Mouse (Mus musculus) G1E (cell line): Measurements from ENCODE around the gene Zfyve21. TPM values are rescaled to one million over a fixed set of nuclear protein-coding genes. Genes with fewer than 3 reads are reported as not detected.

Experiments used
- ATAC-seq: 2 replicates; pipeline ENCODE4 v1.8.0; 2016; ENCODE audit warnings: mild to moderate bottlenecking; ENCODE audit not compliant: insufficient number of reproducible peaks, poor library complexity, low FRiP score, severe bottlenecking; ENCODE audit errors: extremely low read depth
- DNase-seq: peaks from one replicate; pipeline ENCODE4 v3.0.0; 2012; ENCODE audit warnings: low spot score
- H3K27me3 ChIP-seq: 2 replicates; pipeline ENCODE4 v1.6.1; 2012; ENCODE audit warnings: mild to moderate bottlenecking, low read length, inconsistent platforms; ENCODE audit not compliant: insufficient read depth
- H3K36me3 ChIP-seq: replicated peaks from 2 replicates; pipeline ENCODE3; 2012; ENCODE audit warnings: mild to moderate bottlenecking, inconsistent platforms
- H3K4me1 ChIP-seq: 2 replicates; pipeline ENCODE4 v1.6.1; 2012; ENCODE audit warnings: low read depth, low read length, inconsistent platforms, mixed read lengths; ENCODE audit not compliant: insufficient read depth
- H3K4me3 ChIP-seq: 2 replicates; pipeline ENCODE4 v1.5.1; 2012; ENCODE audit warnings: low read depth, mild to moderate bottlenecking, inconsistent platforms, low read length, moderate library complexity, mixed read lengths
- H3K9me3 ChIP-seq: replicated peaks from 2 replicates; pipeline ENCODE4 v1.6.1; 2012; ENCODE audit warnings: inconsistent platforms
- CTCF ChIP-seq: IDR thresholded peaks from 2 replicates; pipeline ENCODE4 v1.5.1; 2012; ENCODE audit warnings: low read depth, low read length, inconsistent platforms, mixed read lengths
- GATA1 ChIP-seq: IDR thresholded peaks from 2 replicates; pipeline ENCODE4 v1.6.1; 2012; ENCODE audit warnings: borderline replicate concordance, low read length, inconsistent platforms, mixed read lengths
- GATA2 ChIP-seq: IDR thresholded peaks from 2 replicates; pipeline ENCODE4 v1.6.1; 2012; ENCODE audit warnings: low read depth, low read length, inconsistent platforms, borderline replicate concordance
- POLR2AphosphoS5 ChIP-seq: IDR thresholded peaks from 2 replicates; pipeline ENCODE4 v1.6.1; 2012; ENCODE audit warnings: low read depth, low read length, inconsistent platforms; ENCODE audit not compliant: insufficient replicate concordance
- TAL1 ChIP-seq: conservative IDR thresholded peaks from 2 replicates; pipeline ENCODE4 v1.6.1; 2012; ENCODE audit warnings: low read depth, low read length, inconsistent platforms, mixed read lengths
- polyA plus RNA-seq: library from polyadenylated mRNA; stranded (reverse); fragments of >175 nt; gene quantifications from 2 replicates; pipeline ENCODE4 v1.2.3, GENCODE M21; 2012
- total RNA-seq, 2 experiments: library from RNA; stranded (forward) in 1 of 2; stranded (reverse) in 1 of 2; fragments of 200-1000 nt in 1 of 2; fragments of >200 nt in 1 of 2; fragmentation: Nextera tagmentation in 1 of 2; gene quantifications; 2 replicates each; pipeline ENCODE4 v1.2.3; 2014 to 2017

Zfyve21 gene
- total and polyA plus RNA-seq, 3 experiments, result 13.8 to 32.5 (median 14.8) TPM

DNA sequence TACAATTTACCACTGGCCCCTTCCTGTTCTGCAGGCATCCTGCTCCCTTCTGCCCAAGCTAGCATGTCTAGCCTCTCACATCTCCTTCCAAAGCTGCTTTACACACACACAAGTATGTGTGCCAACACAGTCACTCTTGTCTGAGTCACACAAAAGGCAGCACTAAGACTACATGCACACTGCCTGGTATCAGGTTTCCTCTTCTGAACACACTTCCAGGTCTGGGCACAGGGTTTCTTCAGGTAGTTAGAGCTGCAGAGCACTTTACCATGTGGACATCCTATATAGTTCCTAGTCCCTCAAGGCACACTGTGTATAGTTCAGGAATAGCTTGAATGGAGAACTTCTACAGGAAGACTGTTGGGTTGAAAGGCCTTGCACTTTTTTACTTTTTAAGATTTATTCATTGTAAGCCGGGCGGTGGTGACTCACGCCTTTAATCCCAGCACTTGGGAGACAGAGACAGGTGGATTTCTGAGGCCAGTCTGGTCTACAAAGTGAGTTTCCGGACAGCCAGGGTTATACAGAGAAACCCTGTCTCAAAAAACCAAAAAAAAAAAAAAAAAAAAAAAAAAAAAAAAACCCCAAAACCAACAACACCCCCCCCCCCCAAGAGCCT lies 50.3 kb downstream of the Zfyve21 start:
- Histone ChIP-seq H3K4me1 (no peaks in the 10 kb centered on the region), H3K36me3 (peaks cover 65% of the 10 kb centered on the region), H3K4me3 (no peak overlapping the region), H3K9me3 (no peaks in the 10 kb centered on the region), H3K27me3 (no peaks in the 10 kb centered on the region)
- DNase-seq (no peak), ATAC-seq (no peak)
- TF ChIP-seq POLR2AphosphoS5, result no peak
- no peak for TF ChIP-seq GATA1
- TF ChIP-seq CTCF, result no peak
- TF ChIP-seq TAL1, result no peak
- TF ChIP-seq GATA2, result no peak

DNA sequence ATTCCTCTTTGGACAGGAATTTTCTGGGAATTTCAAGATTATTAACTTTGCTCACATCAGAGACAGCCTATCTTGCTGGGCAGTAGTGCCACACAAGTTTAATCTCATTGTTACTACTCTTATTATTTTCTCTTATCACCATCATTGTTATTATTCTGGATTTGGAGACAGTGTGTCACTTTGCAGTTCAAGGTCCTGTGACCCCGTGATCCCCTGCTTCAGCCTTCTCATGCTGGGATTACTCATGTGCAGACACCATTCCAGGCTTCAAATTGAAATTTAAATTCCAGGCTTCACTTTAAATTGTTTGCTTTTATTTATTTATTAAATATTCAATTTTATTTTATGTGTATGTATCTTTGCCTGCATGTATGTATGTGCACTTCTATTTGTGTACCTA lies 55.8 kb downstream of the Zfyve21 start:
- DNase-seq, result no peak
- ATAC-seq, result no peak
- Histone ChIP-seq H3K36me3 (peaks cover 68% of the 10 kb centered on the region), H3K27me3 (no peaks in the 10 kb centered on the region), H3K9me3 (no peaks in the 10 kb centered on the region), H3K4me1 (peaks cover 6% of the 10 kb centered on the region), H3K4me3 (no peak overlapping the region)
- TF ChIP-seq GATA1 (no peak), POLR2AphosphoS5 (no peak), TAL1 (no peak), GATA2 (no peak), CTCF (no peak)

DNA sequence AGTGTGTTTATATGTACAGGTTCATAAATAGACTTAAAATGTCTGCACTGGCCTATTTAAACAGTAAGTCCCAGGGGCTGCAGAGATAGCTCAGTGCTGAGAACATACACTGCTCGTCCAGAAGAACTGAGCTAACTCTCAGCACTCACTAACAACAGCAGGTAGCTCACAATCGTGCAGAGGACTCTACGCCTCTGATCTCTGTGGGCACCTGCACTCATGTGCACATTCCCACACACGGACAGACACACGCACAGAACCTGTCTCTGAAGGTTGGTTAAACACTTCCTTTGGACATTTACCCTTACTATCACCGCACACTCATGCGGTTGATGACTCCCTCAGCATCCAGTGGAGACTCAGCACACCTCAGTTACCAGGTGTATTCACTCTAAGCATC lies 56.8 kb downstream of the Zfyve21 start:
- DNase-seq (no peak), ATAC-seq (no peak)
- TF ChIP-seq POLR2AphosphoS5, result no peak
- no peak for TF ChIP-seq TAL1
- no peak for TF ChIP-seq CTCF
- TF ChIP-seq GATA2, result no peak
- TF ChIP-seq GATA1, result no peak
- Histone ChIP-seq H3K36me3 (peaks cover 63% of the 10 kb centered on the region), H3K4me1 (peaks cover 8% of the 10 kb centered on the region), H3K27me3 (no peaks in the 10 kb centered on the region), H3K4me3 (no peak overlapping the region), H3K9me3 (no peaks in the 10 kb centered on the region)

DNA sequence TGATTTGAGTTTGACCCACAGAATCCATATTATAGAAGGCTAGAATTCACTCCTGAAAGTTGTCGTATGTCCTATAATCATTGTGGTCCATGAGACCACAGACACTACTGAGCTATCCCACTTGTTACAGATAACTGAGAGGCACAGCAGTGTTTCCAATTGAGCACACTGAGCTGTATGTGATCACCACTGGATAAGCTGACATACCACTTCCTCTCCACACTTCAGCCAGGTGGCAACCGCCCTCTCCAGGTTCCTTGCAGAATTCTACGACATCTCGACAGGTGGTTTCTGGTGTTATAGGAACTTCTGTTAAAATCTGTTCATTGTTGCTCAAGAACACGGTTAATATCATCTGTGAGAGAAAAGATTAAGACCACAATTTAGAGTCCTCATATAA lies 58.1 kb downstream of the Zfyve21 start:
- ATAC-seq (no peak), DNase-seq (no peak)
- H3K27me3 ChIP-seq, result no peaks in the 10 kb centered on the region
- no peak for TF ChIP-seq POLR2AphosphoS5
- no peak for TF ChIP-seq TAL1
- no peak for TF ChIP-seq GATA1
- TF ChIP-seq GATA2, result no peak
- TF ChIP-seq CTCF, result no peak
- no peak overlapping the region for H3K4me3 ChIP-seq
- H3K4me1 ChIP-seq, result peaks cover 12% of the 10 kb centered on the region
- H3K9me3 ChIP-seq, result no peaks in the 10 kb centered on the region
- peaks cover 60% of the 10 kb centered on the region for H3K36me3 ChIP-seq

DNA sequence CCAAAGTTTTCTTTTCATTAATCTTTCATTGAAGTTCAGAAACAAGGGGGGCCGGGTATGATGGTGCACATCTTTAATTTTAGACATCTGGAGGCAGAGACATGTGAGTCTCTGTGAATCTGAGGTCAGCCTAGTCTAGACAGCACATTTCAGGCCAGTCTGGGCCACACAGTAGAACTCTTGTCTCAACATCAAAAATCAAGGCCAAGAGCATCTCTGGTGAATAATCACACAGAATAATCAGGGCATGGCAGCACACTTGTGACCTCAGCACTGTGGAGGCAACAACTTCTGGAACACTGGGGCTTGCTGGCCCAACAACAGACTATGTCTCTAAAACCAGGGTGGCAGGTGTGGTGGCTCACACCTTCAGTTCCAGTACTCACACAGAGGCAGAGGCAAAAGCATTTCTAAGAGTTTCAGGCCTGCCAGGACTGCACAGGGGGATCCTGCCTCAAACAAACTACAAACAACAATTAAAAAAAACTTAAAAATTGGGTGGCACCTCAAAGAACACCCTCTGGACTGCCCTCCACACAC lies 60.7 kb downstream of the Zfyve21 start:
- Histone ChIP-seq H3K27me3 (no peaks in the 10 kb centered on the region), H3K9me3 (no peaks in the 10 kb centered on the region), H3K4me1 (peaks cover 27% of the 10 kb centered on the region), H3K4me3 (no peak overlapping the region), H3K36me3 (peaks cover 56% of the 10 kb centered on the region)
- DNase-seq, result no peak
- TF ChIP-seq GATA2, result no peak
- no peak for TF ChIP-seq GATA1
- no peak for TF ChIP-seq CTCF
- no peak for TF ChIP-seq TAL1
- no peak for TF ChIP-seq POLR2AphosphoS5
- ATAC-seq, result no peak

DNA sequence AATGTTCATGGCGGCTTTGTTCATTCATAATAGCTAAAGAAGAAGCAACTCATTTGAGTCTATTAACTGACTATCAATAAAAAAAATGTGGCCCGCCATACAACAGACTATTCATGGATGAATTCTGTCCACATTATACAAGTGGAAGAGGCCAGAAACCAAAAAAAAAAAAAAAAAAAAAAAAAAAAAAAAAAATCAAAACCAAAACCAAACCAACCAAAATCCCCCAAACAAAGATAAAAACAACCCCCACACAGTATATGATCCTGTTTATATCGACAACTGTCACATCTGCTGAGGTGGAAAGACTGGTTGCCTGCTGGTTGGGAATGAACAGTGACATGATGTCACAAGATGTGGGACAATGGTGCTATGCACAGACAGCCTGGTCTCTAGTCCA lies 61.5 kb downstream of the Zfyve21 start:
- Histone ChIP-seq H3K4me3 (no peak overlapping the region), H3K4me1 (peaks cover 33% of the 10 kb centered on the region), H3K9me3 (no peaks in the 10 kb centered on the region), H3K27me3 (no peaks in the 10 kb centered on the region), H3K36me3 (peaks cover 48% of the 10 kb centered on the region)
- no peak for TF ChIP-seq GATA1
- no peak for TF ChIP-seq TAL1
- no peak for TF ChIP-seq GATA2
- TF ChIP-seq POLR2AphosphoS5, result no peak
- no peak for TF ChIP-seq CTCF
- DNase-seq (no peak), ATAC-seq (no peak)
